Mouse (Mus musculus) cortical plate, adult 2 months (tissue): ENCODE measurements around the gene Ccl22. TPM values are rescaled to one million over a fixed set of nuclear protein-coding genes. Genes with fewer than 3 reads are reported as not detected.
A peak's percentile ranks its signal among the peaks of the same experiment; 100 is the strongest.

ENCODE experiments used
- H3K27ac ChIP-seq: fragments of 200-500 bp; 2 replicates; pipeline ENCODE4 v1.5.1; 2012; ENCODE audit warnings: low read length, control low read depth, inconsistent platforms; ENCODE audit not compliant: insufficient read depth
- H3K4me1 ChIP-seq: fragments of 200-500 bp; 2 replicates; pipeline ENCODE4 v1.6.1; 2011; ENCODE audit warnings: low read length; ENCODE audit not compliant: control insufficient read depth, insufficient read depth
- H3K4me3 ChIP-seq: fragments of 200-500 bp; 2 replicates; pipeline ENCODE4 v1.5.1; 2011; ENCODE audit warnings: mild to moderate bottlenecking, low read length, control low read depth; ENCODE audit not compliant: insufficient read depth
- CTCF ChIP-seq: fragments of 200-500 bp; IDR thresholded peaks from 2 replicates; pipeline ENCODE4 v1.5.1; 2011; ENCODE audit warnings: mild to moderate bottlenecking, control low read depth, low read length; ENCODE audit not compliant: insufficient read depth; ENCODE audit errors: extremely low read depth
- POLR2A ChIP-seq: fragments of 200-500 bp; IDR thresholded peaks from 2 replicates; pipeline ENCODE4 v1.6.1; 2011; ENCODE audit warnings: mild to moderate bottlenecking, low read length, control low read depth; ENCODE audit not compliant: insufficient read depth; ENCODE audit errors: extremely low read depth
- polyA plus RNA-seq: library from polyadenylated mRNA; depleted of rRNA; stranded (reverse); fragments of >200 nt; gene quantifications from 2 replicates; pipeline ENCODE4 v1.2.3, GENCODE M21; 2012; rRNA removed

The Ccl22 gene
- polyA plus RNA-seq: 0.33 and 0.34 TPM in 2 replicates

DNA sequence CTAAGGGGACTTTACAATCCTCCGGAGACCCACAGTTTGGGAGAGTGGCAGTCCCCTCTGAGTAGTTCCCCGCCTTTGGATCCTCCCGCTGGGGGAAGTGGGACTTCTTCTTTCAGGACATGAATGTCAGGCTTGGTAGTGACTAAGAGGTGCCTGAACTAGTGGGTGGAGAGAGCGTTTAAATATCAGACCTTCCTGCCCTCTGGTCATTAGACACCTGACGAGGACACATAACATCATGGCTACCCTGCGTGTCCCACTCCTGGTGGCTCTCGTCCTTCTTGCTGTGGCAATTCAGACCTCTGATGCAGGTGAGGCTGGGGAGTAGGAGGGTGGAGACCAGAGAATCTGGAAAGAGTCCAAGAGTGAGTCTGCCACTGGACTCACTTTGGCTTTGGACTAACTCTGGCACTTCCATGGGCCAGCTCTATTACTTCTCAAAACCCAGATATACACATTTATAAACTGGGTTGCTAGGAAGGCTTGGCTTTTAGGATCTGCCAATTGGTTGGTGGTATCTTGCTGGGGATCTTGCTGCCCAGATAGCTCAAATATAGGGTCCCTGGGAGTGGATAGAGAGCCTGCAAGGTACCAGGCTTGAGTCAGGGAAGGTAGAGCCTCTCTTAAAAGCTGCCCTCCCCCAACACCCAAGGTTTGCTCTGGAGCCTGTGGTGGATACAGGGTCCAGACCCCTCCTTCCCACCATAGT, at the start of gene Ccl22:
Ccl22 (plus strand) TSS at position 115 of the 709 bp plus-strand sequence.
- H3K4me3 ChIP-seq: no peak within 1 kb of the TSS
- no peak within 1 kb of the TSS for H3K27ac ChIP-seq
- no peak for TF ChIP-seq CTCF
- TF ChIP-seq POLR2A: no peak
- H3K4me1 ChIP-seq: no peaks in the 10 kb centered on the region

- Histone ChIP-seq H3K4me1 (peaks cover 2% of the 10 kb centered on the region; the same call in 1 of the 2 replicates), H3K27ac (peak within 1 kb of the TSS; percentile 80), H3K4me3 (peak within 1 kb of the TSS; percentile 43)
- TF ChIP-seq POLR2A (peak; percentile 45; the same call in 1 of the 2 replicates), CTCF (no peak)
These were observed 49.4 kb upstream of the Ccl22 start, which contains the start of gene Pllp for GRCm38 (mm10) chr8:94695994-94696384. Gene Pllp (minus strand): TSS chr8:94696278.

- peaks cover 2% of the 10 kb centered on the region; the same call in 1 of the 2 replicates for H3K4me1 ChIP-seq
- TF ChIP-seq CTCF (no peak), POLR2A (no peak)
- H3K27ac ChIP-seq: no peak overlapping the region
- H3K4me3 ChIP-seq: no peak overlapping the region; the same call in 1 of the 2 replicates
These were observed 48.8 kb upstream of the Ccl22 start for GRCm38 (mm10) chr8:94696566-94696965.

GRCm38 (mm10) chr8:94697956-94698355, 47.4 kb upstream of the Ccl22 start:
- Histone ChIP-seq H3K27ac (no peak overlapping the region), H3K4me3 (no peak overlapping the region), H3K4me1 (peaks cover 2% of the 10 kb centered on the region; the same call in 1 of the 2 replicates)
- TF ChIP-seq POLR2A (no peak), CTCF (no peak)

DNA sequence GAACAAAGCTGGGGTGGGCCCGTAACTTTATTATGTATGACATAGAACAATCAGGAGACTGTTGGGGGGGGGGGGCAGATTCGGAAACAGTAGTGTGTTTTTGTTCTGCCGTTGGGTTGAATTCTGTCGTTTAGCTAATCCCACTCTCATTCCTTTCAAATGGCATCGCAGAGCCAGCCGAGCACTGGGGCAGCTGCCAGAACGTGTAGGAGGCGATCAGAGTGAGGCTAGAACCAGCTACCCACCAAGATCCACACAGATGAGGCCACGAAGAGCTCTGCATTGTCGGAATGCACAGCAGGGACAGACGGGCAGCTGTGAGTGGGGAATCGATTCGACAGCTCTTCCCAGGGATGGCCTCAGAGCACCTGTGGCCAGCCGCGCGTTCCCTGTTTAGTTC, 46.0 kb upstream of the Ccl22 start:
- H3K27ac ChIP-seq: no peak overlapping the region
- peaks cover 2% of the 10 kb centered on the region; the same call in 1 of the 2 replicates for H3K4me1 ChIP-seq
- TF ChIP-seq CTCF (no peak), POLR2A (no peak)
- no peak overlapping the region for H3K4me3 ChIP-seq

- no peak for TF ChIP-seq POLR2A
- no peak for TF ChIP-seq CTCF
- no peak overlapping the region for H3K4me3 ChIP-seq
- peaks cover 2% of the 10 kb centered on the region; the same call in 1 of the 2 replicates for H3K4me1 ChIP-seq
- no peak overlapping the region for H3K27ac ChIP-seq
These were observed 44.9 kb upstream of the Ccl22 start for GRCm38 (mm10) chr8:94700421-94700935.

DNA sequence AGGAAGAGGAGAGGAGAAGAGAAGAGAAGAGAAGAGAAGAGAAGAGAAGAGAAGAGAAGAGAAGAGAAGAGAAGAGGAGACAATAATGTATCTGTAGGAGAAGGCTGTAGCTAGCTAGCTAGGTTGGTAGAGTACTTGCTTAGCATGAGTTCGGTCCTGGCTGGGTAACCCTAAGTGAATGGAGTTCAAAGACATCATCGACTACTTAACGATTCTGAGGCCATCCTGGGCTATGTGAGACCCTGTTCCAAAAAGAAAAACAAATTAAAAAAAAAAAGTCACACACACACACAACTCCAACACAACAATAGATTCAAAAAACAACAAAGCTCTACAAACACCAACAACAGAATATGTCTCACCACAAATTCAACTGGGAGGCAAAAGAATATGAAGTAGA, 43.2 kb upstream of the Ccl22 start:
- Histone ChIP-seq H3K4me1 (peaks cover 2% of the 10 kb centered on the region; the same call in 1 of the 2 replicates), H3K27ac (no peak overlapping the region), H3K4me3 (no peak overlapping the region; the same call in 1 of the 2 replicates)
- TF ChIP-seq CTCF (no peak), POLR2A (no peak)

GRCm38 (mm10) chr8:94702844-94703813, 42.3 kb upstream of the Ccl22 start:
- peak overlapping the region; percentile 26; the same call in 1 of the 2 replicates for H3K27ac ChIP-seq

GRCm38 (mm10) chr8:94703972-94704668, 41.3 kb upstream of the Ccl22 start:
- Histone ChIP-seq H3K27ac (peak overlapping the region; percentile 18; the same call in 1 of the 2 replicates), H3K4me1 (peaks cover 2% of the 10 kb centered on the region; the same call in 1 of the 2 replicates), H3K4me3 (peak overlapping the region; percentile 42)
- TF ChIP-seq POLR2A (0 out of 2 replicates have a peak, but pooled peaks have one; percentile 14), CTCF (peak; percentile 93)

More at GRCm38 (mm10) chr8:94702844-94703813, 42.3 kb upstream of the Ccl22 start:
- H3K4me3 ChIP-seq: peak overlapping the region; percentile 37
- TF ChIP-seq POLR2A (peak; percentile 29; the same call in 1 of the 2 replicates), CTCF (peak; percentile 86)
- peaks cover 2% of the 10 kb centered on the region; the same call in 1 of the 2 replicates for H3K4me1 ChIP-seq
